Mouse (Mus musculus) heart, postnatal 14 days (tissue): ENCODE measurements at regions not wholly inside any gene's neighbourhood (a gene's known extent, or its start where the extent isn't known, plus 50 kb on each side); places are given as distances from the start of the nearest gene placed in this dataset.

ENCODE experiments used
- DNase-seq, 2 experiments: peaks; one replicate each; pipeline ENCODE4 v3.0.0; 2021 to 2022
- intact Hi-C: fragments of 180-260 bp; cut with DNase I; formaldehyde crosslinking; loops from one replicate; pipeline ENCODE4 v1.15.1; 2025

DNA sequence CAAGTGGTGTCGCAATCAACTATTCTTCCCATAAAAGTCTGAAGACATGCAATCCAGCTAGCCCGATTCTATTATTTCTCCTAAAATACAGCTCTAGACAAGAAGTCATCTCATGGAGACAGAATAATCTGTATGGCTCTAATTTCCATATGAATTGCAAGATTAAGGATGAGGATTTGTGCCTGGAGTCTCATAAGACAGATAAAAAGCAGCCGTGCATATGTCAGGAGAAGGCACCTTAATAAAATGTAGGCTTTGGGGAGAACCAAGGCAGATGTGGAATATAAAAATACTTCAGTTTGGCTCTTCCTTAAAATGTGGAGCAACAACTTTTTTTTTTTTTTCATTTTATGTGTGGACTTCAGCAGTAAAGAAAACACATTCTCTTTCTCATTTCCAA lies 876.8 kb downstream of the Hace1 start:
- no peak for DNase-seq
- intact Hi-C loops, result no loop called here

DNA sequence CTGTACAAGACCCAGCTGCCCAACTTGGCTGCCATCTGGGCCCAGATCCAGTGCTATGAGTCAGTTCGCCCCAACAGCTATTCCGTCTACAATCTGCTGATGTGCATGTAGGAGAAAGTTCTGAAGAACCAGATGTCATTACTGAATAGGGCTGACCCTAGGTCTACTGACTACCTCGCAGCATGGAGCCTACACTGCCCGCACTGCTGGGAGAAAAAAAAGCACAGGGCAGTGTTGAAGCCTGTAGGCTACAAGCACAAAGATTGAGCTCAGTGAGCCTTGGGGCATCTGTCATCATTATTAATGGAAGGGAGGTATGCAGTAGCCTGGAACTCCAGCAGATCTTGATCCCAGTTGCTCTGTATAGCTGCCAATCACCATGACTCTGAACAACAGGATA lies 881.1 kb downstream of the Hace1 start:
- intact Hi-C loops, result no loop called here
- peak in 1 of 2 experiments; percentile 3 for DNase-seq

DNA sequence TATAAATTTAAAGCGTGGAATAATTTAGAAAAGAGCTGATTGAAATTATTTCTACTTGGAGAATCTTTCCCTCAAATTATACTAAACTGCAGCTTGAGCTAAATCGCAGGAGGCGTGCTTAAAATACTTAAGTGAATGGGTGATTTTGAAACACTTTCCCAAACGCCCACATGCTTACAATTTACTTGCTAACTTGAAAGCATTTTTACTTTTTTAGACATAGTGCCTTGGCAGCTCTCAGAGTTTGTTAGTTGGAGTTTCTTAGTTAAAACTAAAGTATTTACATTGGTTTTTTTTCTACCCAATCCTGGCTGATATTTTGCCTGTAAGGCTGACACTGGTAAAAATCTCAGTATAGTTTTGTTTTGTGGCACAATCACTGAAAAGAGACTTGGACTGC lies 906.0 kb downstream of the Hace1 start:
- intact Hi-C loops, result no loop called here
- no peak for DNase-seq
